Mouse (Mus musculus) erythroid progenitor cell, adult 5-6 weeks (primary cell): Measurements from ENCODE around the gene Cntf. TPM values are rescaled to one million over a fixed set of nuclear protein-coding genes. Genes with fewer than 3 reads are reported as not detected.
"Not testable (repeated sequence)": the region's sequence is repeated elsewhere in the genome, so short reads cannot be mapped to it uniquely, and the experiment has no call there.

Experiments used
- ATAC-seq: replicated peaks from 2 replicates; pipeline ENCODE4 v1.8.0; 2016; ENCODE audit warnings: moderate number of reproducible peaks, mild to moderate bottlenecking, moderate TSS enrichment, inconsistent platforms; ENCODE audit not compliant: poor library complexity, low FRiP score, severe bottlenecking
- total RNA-seq, 2 experiments: library from RNA; stranded (forward) in 1 of 2; stranded (reverse) in 1 of 2; fragments of 150-400 nt in 1 of 2; fragments of 186-747, 209-891 nt in 1 of 2; gene quantifications; 2 replicates each; pipeline versions ENCODE4 v1.2.3 to v1.2.4; 2015 to 2017; ENCODE audit warnings: low replicate concordance in 2 of 2

Cntf gene
- total RNA-seq, 2 experiments from 2014 or later: 3.6 to 6.7 TPM

- ATAC-seq: no peak
Measured at GRCm38 (mm10) chr19:12780437-12780836, 15.0 kb upstream of the Cntf start.

GRCm38 (mm10) chr19:12770888-12771287 is 5.5 kb upstream of the Cntf start:
- no peak for ATAC-seq

GRCm38 (mm10) chr19:12762212-12763130 is 3.0 kb downstream of the Cntf start:
- no peak; the same call in 1 of the 2 replicates for ATAC-seq

- no peak for ATAC-seq
Measured at GRCm38 (mm10) chr19:12759656-12760055, 5.8 kb downstream of the Cntf start.

- no peak for ATAC-seq
Measured at GRCm38 (mm10) chr19:12758936-12759478, 6.4 kb downstream of the Cntf start.

GRCm38 (mm10) chr19:12756286-12756685 is 9.1 kb downstream of the Cntf start:
- ATAC-seq: no peak

GRCm38 (mm10) chr19:12731950-12732349 is 33.5 kb downstream of the Cntf start:
- ATAC-seq: no peak

GRCm38 (mm10) chr19:12731036-12731435 is 34.4 kb downstream of the Cntf start:
- ATAC-seq: no peak

- ATAC-seq: no peak
Measured at GRCm38 (mm10) chr19:12725851-12726250, 39.6 kb downstream of the Cntf start.

GRCm38 (mm10) chr19:12722308-12722707 is 43.1 kb downstream of the Cntf start:
- ATAC-seq: no peak

GRCm38 (mm10) chr19:12721596-12721995 is 43.8 kb downstream of the Cntf start:
- not testable (repeated sequence) for ATAC-seq

- not testable (repeated sequence) for ATAC-seq
Measured at GRCm38 (mm10) chr19:12720919-12721318, 44.5 kb downstream of the Cntf start.

GRCm38 (mm10) chr19:12720463-12720862 is 45.0 kb downstream of the Cntf start:
- no peak for ATAC-seq

- no peak for ATAC-seq
Measured at GRCm38 (mm10) chr19:12719189-12719588, 46.2 kb downstream of the Cntf start.

Other genes with a start within 250 kb of the Cntf start
- gene Fam111a, start 219.9 kb downstream of the Cntf start, total RNA-seq (2015; ENCODE audit: low replicate concordance): 154 and 179 TPM in 2 replicates
- 182 and 186 TPM in 2 replicates for gene Fam111a, start 219.9 kb downstream of the Cntf start, total RNA-seq (2017; ENCODE audit: low replicate concordance)
- gene Gm4952, start 165.7 kb downstream of the Cntf start, total RNA-seq (2015; ENCODE audit: low replicate concordance): not detected in 2 replicates
- not detected in 2 replicates for gene Gm4952, start 165.7 kb downstream of the Cntf start, total RNA-seq (2017; ENCODE audit: low replicate concordance)
- not detected in 2 replicates for gene Glyat, start 132.3 kb downstream of the Cntf start, total RNA-seq (2015; ENCODE audit: low replicate concordance)
- 5.3 TPM in 1 of 2 replicates, not detected in the other for gene Glyat, start 132.3 kb downstream of the Cntf start, total RNA-seq (2017; ENCODE audit: low replicate concordance)
- not detected in 2 replicates for gene Olfr1442, start 95.2 kb downstream of the Cntf start, total RNA-seq (2015; ENCODE audit: low replicate concordance)
- 0.23 TPM in 1 of 2 replicates, not detected in the other for gene Olfr1442, start 95.2 kb downstream of the Cntf start, total RNA-seq (2017; ENCODE audit: low replicate concordance)
- gene Olfr1443, start 87.5 kb downstream of the Cntf start, total RNA-seq (2015; ENCODE audit: low replicate concordance): not detected in 2 replicates
- gene Olfr1443, start 87.5 kb downstream of the Cntf start, total RNA-seq (2017; ENCODE audit: low replicate concordance): not detected in 2 replicates
- gene Keg1, start 69.8 kb downstream of the Cntf start, total RNA-seq (2015; ENCODE audit: low replicate concordance): not detected in 2 replicates
- gene Keg1, start 69.8 kb downstream of the Cntf start, total RNA-seq (2017; ENCODE audit: low replicate concordance): not detected in 2 replicates
- 101 and 140 TPM in 2 replicates for gene Zfp91, start 30.5 kb upstream of the Cntf start, total RNA-seq (2015; ENCODE audit: low replicate concordance)
- gene Zfp91, start 30.5 kb upstream of the Cntf start, total RNA-seq (2017; ENCODE audit: low replicate concordance): 140 and 154 TPM in 2 replicates
- 0.84 and 2.9 TPM in 2 replicates for gene Lpxn, start 30.6 kb upstream of the Cntf start, total RNA-seq (2015; ENCODE audit: low replicate concordance)
- 1.3 and 3.2 TPM in 2 replicates for gene Lpxn, start 30.6 kb upstream of the Cntf start, total RNA-seq (2017; ENCODE audit: low replicate concordance)
- gene Gm5244, start 81.0 kb upstream of the Cntf start, total RNA-seq (2015; ENCODE audit: low replicate concordance): not detected in 2 replicates
- gene Gm5244, start 81.0 kb upstream of the Cntf start, total RNA-seq (2017; ENCODE audit: low replicate concordance): not detected in 2 replicates
- gene Olfr1444, start 91.7 kb upstream of the Cntf start, total RNA-seq (2015; ENCODE audit: low replicate concordance): not detected in 2 replicates
- not detected in 2 replicates for gene Olfr1444, start 91.7 kb upstream of the Cntf start, total RNA-seq (2017; ENCODE audit: low replicate concordance)
- gene Olfr1445, start 118.2 kb upstream of the Cntf start, total RNA-seq (2015; ENCODE audit: low replicate concordance): not detected in 2 replicates
- not detected in 2 replicates for gene Olfr1445, start 118.2 kb upstream of the Cntf start, total RNA-seq (2017; ENCODE audit: low replicate concordance)
- not detected in 2 replicates for gene Olfr1446, start 127.9 kb upstream of the Cntf start, total RNA-seq (2015; ENCODE audit: low replicate concordance)
- not detected in 2 replicates for gene Olfr1446, start 127.9 kb upstream of the Cntf start, total RNA-seq (2017; ENCODE audit: low replicate concordance)
- not detected in 2 replicates for gene Olfr1447, start 138.1 kb upstream of the Cntf start, total RNA-seq (2015; ENCODE audit: low replicate concordance)
- not detected in 2 replicates for gene Olfr1447, start 138.1 kb upstream of the Cntf start, total RNA-seq (2017; ENCODE audit: low replicate concordance)
- gene Olfr1448, start 158.8 kb upstream of the Cntf start, total RNA-seq (2015; ENCODE audit: low replicate concordance): not detected in 2 replicates
- not detected in 2 replicates for gene Olfr1448, start 158.8 kb upstream of the Cntf start, total RNA-seq (2017; ENCODE audit: low replicate concordance)
- gene Olfr1449, start 165.2 kb upstream of the Cntf start, total RNA-seq (2015; ENCODE audit: low replicate concordance): not detected in 2 replicates
- gene Olfr1449, start 165.2 kb upstream of the Cntf start, total RNA-seq (2017; ENCODE audit: low replicate concordance): not detected in 2 replicates
- gene Olfr1450, start 184.6 kb upstream of the Cntf start, total RNA-seq (2015; ENCODE audit: low replicate concordance): not detected in 2 replicates
- not detected in 2 replicates for gene Olfr1450, start 184.6 kb upstream of the Cntf start, total RNA-seq (2017; ENCODE audit: low replicate concordance)
- gene Olfr1451, start 229.4 kb upstream of the Cntf start, total RNA-seq (2015; ENCODE audit: low replicate concordance): not detected in 2 replicates
- not detected in 2 replicates for gene Olfr1451, start 229.4 kb upstream of the Cntf start, total RNA-seq (2017; ENCODE audit: low replicate concordance)